Mouse (Mus musculus): ENCODE measurements around the gene Lpin2. TPM values are rescaled to one million over a fixed set of nuclear protein-coding genes. Genes with fewer than 3 reads are reported as not detected.

Lpin2 gene
- polyA plus RNA-seq, 2 experiments, result 28.6 to 31.1 TPM

- Histone ChIP-seq H3K36me3 (replicated peaks; ENCODE audit: control insufficient read depth, insufficient read depth, low read depth) (peaks cover 13% of the 10 kb centered on the region), H3K27ac (peak overlapping the region; percentile 61), H3K4me2 (ENCODE audit: low read depth) (peak overlapping the region; percentile 71), H3K9me3 (ENCODE audit: control insufficient read depth, low read length) (no peaks in the 10 kb centered on the region), H3K9ac (replicated peaks) (peak overlapping the region; percentile 65), H3K4me3 (ENCODE audit: insufficient read depth in 1 of 2, low read depth in 2 of 2, low read length in 2 of 2) (peak overlapping the region in 1 of 2 experiments; percentile 30; a peak in 2 of 4 replicates), H3K4me1 (replicated peaks; ENCODE audit: control insufficient read depth in 2 of 2, insufficient read depth in 2 of 2, low read length in 1 of 2) (peaks cover 80 to 92% of the 10 kb centered on the region in 2 experiments), H3K27me3 (ENCODE audit: control insufficient read depth, insufficient read depth, low read length) (no peaks in the 10 kb centered on the region)
- DNase-seq (ENCODE audit: low read depth in 3 of 3, low spot score in 3 of 3) (peak in 1 of 3 experiments; percentile 76), ATAC-seq (ENCODE audit: insufficient read depth) (peak; percentile 85)
- TF ChIP-seq EP300 (IDR thresholded peaks at IDR 0.05; ENCODE audit: low read depth) (no peak), CTCF (IDR thresholded peaks at IDR 0.05; ENCODE audit: low read depth) (no peak)
- WGBS (ENCODE audit: insufficient replicate concordance), result 18% methylated on average over 11 of the region's 11 CpGs
Observed at GRCm38 (mm10) chr17:71259727-71260126, 77.4 kb downstream of the Lpin2 start.

GRCm38 (mm10) chr17:71260658-71261057 lies 78.3 kb downstream of the Lpin2 start:
- Histone ChIP-seq H3K27ac (peak overlapping the region; percentile 61), H3K9ac (replicated peaks) (peak overlapping the region; percentile 27; the same call in 1 of the 2 replicates), H3K27me3 (ENCODE audit: control insufficient read depth, insufficient read depth, low read length) (no peaks in the 10 kb centered on the region), H3K9me3 (ENCODE audit: control insufficient read depth, low read length) (no peaks in the 10 kb centered on the region), H3K4me3 (ENCODE audit: insufficient read depth in 1 of 2, low read depth in 2 of 2, low read length in 2 of 2) (no peak overlapping the region), H3K4me2 (ENCODE audit: low read depth) (peak overlapping the region; percentile 71), H3K4me1 (replicated peaks; ENCODE audit: control insufficient read depth in 2 of 2, insufficient read depth in 2 of 2, low read length in 1 of 2) (peaks cover 89 to 95% of the 10 kb centered on the region in 2 experiments), H3K36me3 (replicated peaks; ENCODE audit: control insufficient read depth, insufficient read depth, low read depth) (peaks cover 7% of the 10 kb centered on the region)
- 41% methylated on average over 3 of the region's 3 CpGs for WGBS (ENCODE audit: insufficient replicate concordance)
- ATAC-seq (ENCODE audit: insufficient read depth), result no peak
- DNase-seq (ENCODE audit: low read depth in 3 of 3, low spot score in 3 of 3), result no peak
- peak; percentile 71 for TF ChIP-seq CTCF (IDR thresholded peaks at IDR 0.05; ENCODE audit: low read depth)
- TF ChIP-seq EP300 (IDR thresholded peaks at IDR 0.05; ENCODE audit: low read depth), result no peak

- DNase-seq (ENCODE audit: low read depth in 3 of 3, low spot score in 3 of 3), result no peak
- Histone ChIP-seq H3K9me3 (ENCODE audit: control insufficient read depth, low read length) (no peaks in the 10 kb centered on the region), H3K27ac (peak overlapping the region; percentile 84), H3K27me3 (ENCODE audit: control insufficient read depth, insufficient read depth, low read length) (no peaks in the 10 kb centered on the region), H3K4me1 (replicated peaks; ENCODE audit: control insufficient read depth in 2 of 2, insufficient read depth in 2 of 2, low read length in 1 of 2) (peaks cover 92 to 93% of the 10 kb centered on the region in 2 experiments), H3K9ac (replicated peaks) (peak overlapping the region; percentile 59), H3K4me3 (ENCODE audit: insufficient read depth in 1 of 2, low read depth in 2 of 2, low read length in 2 of 2) (no peak overlapping the region), H3K4me2 (ENCODE audit: low read depth) (peak overlapping the region; percentile 33), H3K36me3 (replicated peaks; ENCODE audit: control insufficient read depth, insufficient read depth, low read depth) (no peaks in the 10 kb centered on the region; the same call in 1 of the 2 replicates)
- no peak for ATAC-seq (ENCODE audit: insufficient read depth)
- 8% methylated on average over 6 of the region's 6 CpGs for WGBS (ENCODE audit: insufficient replicate concordance)
- no peak for TF ChIP-seq EP300 (IDR thresholded peaks at IDR 0.05; ENCODE audit: low read depth)
- TF ChIP-seq CTCF (IDR thresholded peaks at IDR 0.05; ENCODE audit: low read depth), result no peak
Observed at GRCm38 (mm10) chr17:71263136-71263535, 80.8 kb downstream of the Lpin2 start.

GRCm38 (mm10) chr17:71264739-71265138 lies 82.4 kb downstream of the Lpin2 start:
- ATAC-seq (ENCODE audit: insufficient read depth) (no peak), DNase-seq (ENCODE audit: low read depth in 3 of 3, low spot score in 3 of 3) (no peak)
- Histone ChIP-seq H3K4me1 (replicated peaks; ENCODE audit: control insufficient read depth in 2 of 2, insufficient read depth in 2 of 2, low read length in 1 of 2) (peaks cover 89 to 92% of the 10 kb centered on the region in 2 experiments), H3K4me2 (ENCODE audit: low read depth) (peak overlapping the region; percentile 83), H3K27ac (peak overlapping the region; percentile 84), H3K36me3 (replicated peaks; ENCODE audit: control insufficient read depth, insufficient read depth, low read depth) (no peaks in the 10 kb centered on the region), H3K27me3 (ENCODE audit: control insufficient read depth, insufficient read depth, low read length) (no peaks in the 10 kb centered on the region), H3K4me3 (ENCODE audit: insufficient read depth in 1 of 2, low read depth in 2 of 2, low read length in 2 of 2) (peak overlapping the region in 1 of 2 experiments; percentile 3; a peak in 1 of 4 replicates), H3K9me3 (ENCODE audit: control insufficient read depth, low read length) (no peaks in the 10 kb centered on the region), H3K9ac (replicated peaks) (peak overlapping the region; percentile 48)
- WGBS (ENCODE audit: insufficient replicate concordance), result 11% methylated on average over 4 of the region's 4 CpGs
- TF ChIP-seq EP300 (IDR thresholded peaks at IDR 0.05; ENCODE audit: low read depth) (no peak), CTCF (IDR thresholded peaks at IDR 0.05; ENCODE audit: low read depth) (no peak)

- H3K9me3 ChIP-seq (ENCODE audit: control insufficient read depth, low read length), result no peaks in the 10 kb centered on the region
- TF ChIP-seq CTCF (IDR thresholded peaks at IDR 0.05; ENCODE audit: low read depth), result no peak
- TF ChIP-seq EP300 (IDR thresholded peaks at IDR 0.05; ENCODE audit: low read depth), result no peak
- WGBS (ENCODE audit: insufficient replicate concordance), result 29% methylated on average over 5 of the region's 5 CpGs
- peak overlapping the region; percentile 83 for H3K4me2 ChIP-seq (ENCODE audit: low read depth)
- no peaks in the 10 kb centered on the region for H3K36me3 ChIP-seq (replicated peaks; ENCODE audit: control insufficient read depth, insufficient read depth, low read depth)
- no peak for DNase-seq (ENCODE audit: low read depth in 3 of 3, low spot score in 3 of 3)
- H3K9ac ChIP-seq (replicated peaks), result peak overlapping the region; percentile 48
- peak overlapping the region; percentile 84 for H3K27ac ChIP-seq
- ATAC-seq (ENCODE audit: insufficient read depth), result no peak
- H3K4me3 ChIP-seq (ENCODE audit: insufficient read depth in 1 of 2, low read depth in 2 of 2, low read length in 2 of 2), result peak overlapping the region; percentile 7 to 10; a peak in 3 of 4 replicates
- peaks cover 88 to 89% of the 10 kb centered on the region in 2 experiments for H3K4me1 ChIP-seq (replicated peaks; ENCODE audit: control insufficient read depth in 2 of 2, insufficient read depth in 2 of 2, low read length in 1 of 2)
- no peaks in the 10 kb centered on the region for H3K27me3 ChIP-seq (ENCODE audit: control insufficient read depth, insufficient read depth, low read length)
Observed at GRCm38 (mm10) chr17:71265336-71266051, 83.1 kb downstream of the Lpin2 start.

Data from liver, embryonic 14.5 days (tissue).